Mouse (Mus musculus) C2C12 (cell line): Measurements from ENCODE around the gene Spon1.

Experiments
- CTCF ChIP-seq: IDR thresholded peaks from one replicate; pipeline ENCODE4 v1.5.1; 2011; ENCODE audit not compliant: control insufficient read depth, insufficient read depth, insufficient read length
- MAX ChIP-seq: IDR thresholded peaks from one replicate; pipeline ENCODE4 v1.6.1; 2011; ENCODE audit warnings: mild to moderate bottlenecking, control low read depth

DNA sequence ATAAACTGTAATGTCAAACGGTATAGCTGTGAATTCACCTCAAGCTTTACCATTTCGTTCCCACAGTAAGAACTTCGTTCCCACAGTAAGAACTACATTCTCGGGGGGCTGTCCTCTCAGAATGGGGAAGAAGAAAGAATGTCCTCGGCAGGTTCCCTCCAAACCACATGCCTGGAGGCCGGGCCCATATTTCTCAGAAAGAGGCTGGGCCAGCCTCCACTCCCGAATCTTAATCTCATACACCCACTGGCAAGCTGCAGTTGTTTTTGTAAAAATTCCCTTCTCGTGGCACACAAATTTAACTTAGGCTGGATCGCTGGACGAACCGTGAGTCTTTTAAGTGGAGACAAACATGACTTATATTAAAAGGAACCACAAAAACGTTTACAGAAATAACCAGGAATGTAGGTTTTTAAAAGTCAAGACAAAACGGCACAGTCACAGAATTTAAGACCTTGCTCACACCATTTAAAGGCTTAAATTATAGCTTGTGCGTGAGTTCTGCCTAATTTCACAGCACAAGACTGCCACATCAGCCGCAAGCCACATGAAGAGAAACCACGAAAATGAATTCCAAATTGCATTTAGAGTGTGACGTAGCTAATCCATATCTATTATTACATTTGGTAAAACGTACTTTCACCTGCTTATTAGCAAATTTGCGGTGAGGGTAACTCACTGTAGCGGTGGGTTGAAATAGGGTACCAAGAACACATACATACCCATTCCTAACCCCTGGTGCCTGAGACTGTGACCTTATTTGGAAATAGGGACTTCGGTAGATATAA lies 316.0 kb downstream of the Spon1 start:
- TF ChIP-seq CTCF (no peak), MAX (no peak)
